Comparison of ENCODE assay signal across 7 mouse cellular contexts in genomic region chr4:108869730-108870374, GRCm38 (mm10). TPM values are rescaled to one million over a fixed set of nuclear protein-coding genes. Genes with fewer than 3 reads are reported as not detected.
DNase-seq lines count a peak whose midpoint lies in the region; ATAC-seq and TF ChIP-seq lines count a peak whose summit lies in the region.

No protein-coding gene starts in this region.

- H3K9ac ChIP-seq in intestine, embryonic 15.5 days = no peak overlapping the region
- no peak overlapping the region for H3K9ac ChIP-seq in midbrain, embryonic 12.5 days (replicated peaks)

- H3K27ac ChIP-seq in gastrocnemius, adult 2 months = no peak overlapping the region
- no peak overlapping the region for H3K27ac ChIP-seq in intestine, embryonic 15.5 days
- no peak overlapping the region for H3K27ac ChIP-seq in midbrain, embryonic 12.5 days (replicated peaks)
- no peak overlapping the region for H3K27ac ChIP-seq in small intestine, adult 2 months (ENCODE audit: insufficient read depth, low read depth, low read length)

- TF ChIP-seq POLR2A in small intestine, adult 2 months (IDR thresholded peaks at IDR 0.05; ENCODE audit: low read depth, low read length) = no peak

- 34% methylated on average over 10 of the region's 10 CpGs for WGBS in intestine, embryonic 15.5 days
- 37% methylated on average over 10 of the region's 10 CpGs for WGBS in midbrain, embryonic 12.5 days
- 34% methylated on average over 10 of the region's 10 CpGs for WGBS in small intestine, adult 2 months

- intact Hi-C loops in gastrocnemius, adult 2 months (cut with DNase I) = loop anchor here (1.0 to 5.0 kb wide), 4 partner anchors 107 to 297 kb away; no protein-coding TSS in a partner anchor
- intact Hi-C loops in left cerebral cortex, postnatal 10 days (cut with DNase I) = loop anchor here (1.0 to 10.0 kb wide), 3 partner anchors 106 to 295 kb away; no protein-coding TSS in a partner anchor

- no peaks in the 10 kb centered on the region for H3K9me3 ChIP-seq in intestine, embryonic 15.5 days
- no peaks in the 10 kb centered on the region for H3K9me3 ChIP-seq in midbrain, embryonic 12.5 days

- peak; percentile 95 for TF ChIP-seq CTCF in gastrocnemius, adult 2 months (IDR thresholded peaks at IDR 0.05)
- TF ChIP-seq CTCF in small intestine, adult 2 months (IDR thresholded peaks at IDR 0.05; ENCODE audit: extremely low read depth, insufficient read length, insufficient replicate concordance, low read depth, low read length) = peak; percentile 52; the same call in 1 of the 2 replicates

- H3K36me3 ChIP-seq in intestine, embryonic 15.5 days = no peaks in the 10 kb centered on the region
- peaks cover 1% of the 10 kb centered on the region; the same call in 1 of the 2 replicates for H3K36me3 ChIP-seq in midbrain, embryonic 12.5 days
- no peaks in the 10 kb centered on the region for H3K36me3 ChIP-seq in small intestine, adult 2 months (ENCODE audit: control insufficient read depth, insufficient read depth, low read length)

- H3K4me3 ChIP-seq in gastrocnemius, adult 2 months = no peak overlapping the region
- H3K4me3 ChIP-seq in intestine, embryonic 15.5 days (replicated peaks) = no peak overlapping the region
- H3K4me3 ChIP-seq in midbrain, embryonic 12.5 days = no peak overlapping the region
- H3K4me3 ChIP-seq in small intestine, adult 2 months (ENCODE audit: low read depth, low read length) = no peak overlapping the region

- no peaks in the 10 kb centered on the region for H3K27me3 ChIP-seq in intestine, embryonic 15.5 days (replicated peaks)
- H3K27me3 ChIP-seq in midbrain, embryonic 12.5 days = no peaks in the 10 kb centered on the region
- no peaks in the 10 kb centered on the region for H3K27me3 ChIP-seq in small intestine, adult 2 months (ENCODE audit: control insufficient read depth, insufficient read depth, low read length)

- H3K4me2 ChIP-seq in intestine, embryonic 15.5 days (replicated peaks) = no peak overlapping the region
- H3K4me2 ChIP-seq in midbrain, embryonic 12.5 days (replicated peaks) = no peak overlapping the region

- peak; percentile 71 to 84 for DNase-seq in adrenal gland, adult 18-20 months (ENCODE audit: low spot score in 2 of 2)
- peak; percentile 67 for DNase-seq in gastrocnemius, adult 2 months
- peak; percentile 81 to 91 for DNase-seq in left cerebral cortex, postnatal 10 days (ENCODE audit: extremely low spot score in 1 of 2, low spot score in 2 of 2)

- H3K4me1 ChIP-seq in intestine, embryonic 15.5 days (replicated peaks) = no peaks in the 10 kb centered on the region
- H3K4me1 ChIP-seq in midbrain, embryonic 12.5 days = no peaks in the 10 kb centered on the region
- no peaks in the 10 kb centered on the region for H3K4me1 ChIP-seq in small intestine, adult 2 months (ENCODE audit: control insufficient read depth, insufficient read depth, insufficient read length, low read length)

- peak; percentile 98 for ATAC-seq in common myeloid progenitor, adult 5-6 weeks (replicated peaks; ENCODE audit: low read depth, poor library complexity, severe bottlenecking)
- peak; percentile 88 for ATAC-seq in intestine, embryonic 15.5 days
- peak; percentile 78; the same call in 1 of the 2 replicates for ATAC-seq in midbrain, embryonic 12.5 days (ENCODE audit: low FRiP score, low read depth)

RNA-seq across cellular contexts. Expression of gene Rab3b, which starts 9.0 kb away (rescaled TPM):
- 10 to 100 TPM; 35.7 to 43.5 TPM for total RNA-seq in adrenal gland, adult 18-20 months (2021)
- not detected in 2 replicates for total RNA-seq in common myeloid progenitor, adult 5-6 weeks (2017)
- total RNA-seq in gastrocnemius, adult 2 months (2021) = under 1 TPM in 1 of 2 experiments, not detected in 1; 0.42 TPM
- 11.1 and 11.7 TPM in 2 replicates for polyA plus RNA-seq in intestine, embryonic 15.5 days (2015; fragmentation: Nextera tagmentation; extraction: Ambion mirVana)
- 100 to 1,000 TPM; 152 to 156 TPM for total RNA-seq in left cerebral cortex, postnatal 10 days (2021)
- polyA plus RNA-seq in midbrain, embryonic 12.5 days (2016; fragmentation: Nextera tagmentation; extraction: Ambion mirVana) = 29.5 and 32.0 TPM in 2 replicates
- polyA plus RNA-seq in small intestine, adult 2 months (2012; rRNA removed) = 4.8 and 9.5 TPM in 2 replicates

RNA-seq across cellular contexts. Expression of gene A730015C16Rik, which starts 21.4 kb away (rescaled TPM):
- not detected for total RNA-seq in adrenal gland, adult 18-20 months (2021)
- 0.73 and 1.9 TPM in 2 replicates for total RNA-seq in common myeloid progenitor, adult 5-6 weeks (2017)
- total RNA-seq in gastrocnemius, adult 2 months (2021) = under 1 TPM in 1 of 2 experiments, not detected in 1; 0.20 TPM
- 0.49 and 0.69 TPM in 2 replicates for polyA plus RNA-seq in intestine, embryonic 15.5 days (2015; fragmentation: Nextera tagmentation; extraction: Ambion mirVana)
- total RNA-seq in left cerebral cortex, postnatal 10 days (2021) = under 1 TPM; 0.28 to 0.56 TPM
- 2.3 and 2.4 TPM in 2 replicates for polyA plus RNA-seq in midbrain, embryonic 12.5 days (2016; fragmentation: Nextera tagmentation; extraction: Ambion mirVana)
- 0.13 and 0.15 TPM in 2 replicates for polyA plus RNA-seq in small intestine, adult 2 months (2012; rRNA removed)

RNA-seq across cellular contexts. Expression of gene Kti12, which starts 22.3 kb away (rescaled TPM):
- total RNA-seq in adrenal gland, adult 18-20 months (2021) = 10 to 100 TPM; 30.2 to 33.4 TPM
- total RNA-seq in common myeloid progenitor, adult 5-6 weeks (2017) = 33.8 and 40.1 TPM in 2 replicates
- total RNA-seq in gastrocnemius, adult 2 months (2021) = 10 to 100 TPM; 21.2 to 26.9 TPM
- polyA plus RNA-seq in intestine, embryonic 15.5 days (2015; fragmentation: Nextera tagmentation; extraction: Ambion mirVana) = 57.6 and 57.8 TPM in 2 replicates
- total RNA-seq in left cerebral cortex, postnatal 10 days (2021) = 10 to 100 TPM; 17.3 to 17.5 TPM
- polyA plus RNA-seq in midbrain, embryonic 12.5 days (2016; fragmentation: Nextera tagmentation; extraction: Ambion mirVana) = 36.6 and 44.3 TPM in 2 replicates
- 22.0 and 24.1 TPM in 2 replicates for polyA plus RNA-seq in small intestine, adult 2 months (2012; rRNA removed)

RNA-seq across cellular contexts. Expression of gene Txndc12, which starts 35.5 kb away (rescaled TPM):
- 10 to 100 TPM; 66.4 to 68.5 TPM for total RNA-seq in adrenal gland, adult 18-20 months (2021)
- total RNA-seq in common myeloid progenitor, adult 5-6 weeks (2017) = 55.2 and 72.2 TPM in 2 replicates
- total RNA-seq in gastrocnemius, adult 2 months (2021) = 10 to 100 TPM; 10.7 to 11.9 TPM
- polyA plus RNA-seq in intestine, embryonic 15.5 days (2015; fragmentation: Nextera tagmentation; extraction: Ambion mirVana) = 88.7 and 102 TPM in 2 replicates
- 10 to 100 TPM; 43.8 to 47.8 TPM for total RNA-seq in left cerebral cortex, postnatal 10 days (2021)
- 99.0 and 105 TPM in 2 replicates for polyA plus RNA-seq in midbrain, embryonic 12.5 days (2016; fragmentation: Nextera tagmentation; extraction: Ambion mirVana)
- 2.9 and 4.0 TPM in 2 replicates for polyA plus RNA-seq in small intestine, adult 2 months (2012; rRNA removed)

RNA-seq across cellular contexts. Expression of gene Btf3l4, which starts 36.4 kb away (rescaled TPM):
- 100 to 1,000 TPM; 115 to 126 TPM for total RNA-seq in adrenal gland, adult 18-20 months (2021)
- total RNA-seq in common myeloid progenitor, adult 5-6 weeks (2017) = 71.3 and 127 TPM in 2 replicates
- 10 to 100 TPM; 40.4 to 41.1 TPM for total RNA-seq in gastrocnemius, adult 2 months (2021)
- 136 TPM in 2 replicates for polyA plus RNA-seq in intestine, embryonic 15.5 days (2015; fragmentation: Nextera tagmentation; extraction: Ambion mirVana)
- total RNA-seq in left cerebral cortex, postnatal 10 days (2021) = 100 to 1,000 TPM; 101 to 105 TPM
- polyA plus RNA-seq in midbrain, embryonic 12.5 days (2016; fragmentation: Nextera tagmentation; extraction: Ambion mirVana) = 238 and 256 TPM in 2 replicates
- 2.3 and 3.2 TPM in 2 replicates for polyA plus RNA-seq in small intestine, adult 2 months (2012; rRNA removed)

Comparison
In these comparisons a context has a peak if more than half of its experiments do, and no peak if none do; other contexts are left out.
1. RNA of gene Rab3b, which starts 9.0 kb away (total RNA-seq): 152 to 156 TPM in left cerebral cortex, postnatal 10 days and 35.7 to 43.5 TPM in adrenal gland, adult 18-20 months; 0.42 TPM in gastrocnemius, adult 2 months and not detected in common myeloid progenitor, adult 5-6 weeks; every median in the first group is over 10 times any median in the second.
2. Peak in every context shown above with its lines, with median percentiles within 50 percentile points of each other: DNase-seq and ATAC-seq.